Mouse (Mus musculus): ENCODE results near the gene Pcbp3.

GRCm38 (mm10) chr10:76992456-76992855, 30.8 kb upstream of the Pcbp3 start:
- TF ChIP-seq GATA1 (IDR thresholded peaks at IDR 0.05; ENCODE audit: low read length) (no peak), TAL1 (IDR thresholded peaks at IDR 0.05; ENCODE audit: low read length) (no peak)

All from erythroblast, embryonic 14.5 days (primary cell).